In genomic region chr11:5931947-5932346, GRCm38 (mm10) we compare ENCODE assay signal across 18 mouse cellular contexts. TPM values are rescaled to one million over a fixed set of nuclear protein-coding genes. Genes with fewer than 3 reads are reported as not detected.
DNase-seq lines count a peak whose midpoint lies in the region; ATAC-seq and TF ChIP-seq lines count a peak whose summit lies in the region.
"Not testable (repeated sequence)": the region's sequence is repeated elsewhere in the genome, so short reads cannot be mapped to it uniquely, and the experiment has no call there.
"Had no signal": no experiment of that assay in that cellular context is flagged by ENCODE, and none has a peak within 500 bp of the region (broad histone marks: within the 10 kb centered on the region; RNA-seq: fewer than 3 reads in every experiment).

No protein-coding gene starts in this region.

- WGBS in forebrain, embryonic 14.5 days = 86% methylated on average over 6 of the region's 6 CpGs
- 83% methylated on average over 6 of the region's 6 CpGs for WGBS in lung, embryonic 14.5 days

- H3K36me3 ChIP-seq in forebrain, embryonic 14.5 days (ENCODE audit: control insufficient read depth, insufficient read depth, low read length); lung, embryonic 14.5 days (ENCODE audit: insufficient read depth): not testable (repeated sequence)

- not testable (repeated sequence) for H3K4me2 ChIP-seq in forebrain, embryonic 14.5 days (ENCODE audit: low read length); lung, embryonic 14.5 days

- H3K27me3 ChIP-seq in forebrain, embryonic 14.5 days (replicated peaks; ENCODE audit: control insufficient read depth, insufficient read depth, low read length); lung, embryonic 14.5 days (ENCODE audit: insufficient read depth, low read length): not testable (repeated sequence)

- not testable (repeated sequence) for H3K9ac ChIP-seq in forebrain, embryonic 14.5 days (ENCODE audit: low read length); lung, embryonic 14.5 days

- DNase-seq in CD4-positive, CD25-positive, alpha-beta regulatory T cell, adult 2 months (ENCODE audit: low read depth, low spot score) = peak; percentile 31
- not testable (repeated sequence) for DNase-seq in brain, embryonic 14.5 days (ENCODE audit: low read depth); layer of hippocampus, adult 2 months (ENCODE audit: low spot score in 2 of 2)
- peak; percentile 12 for DNase-seq in forebrain, embryonic 14.5 days (ENCODE audit: low spot score)
- peak; percentile 53 for DNase-seq in induced T-regulatory cell, adult 2 months (ENCODE audit: low read depth)
- DNase-seq in lung, embryonic 14.5 days = peak; percentile 54
- peak; percentile 29 to 74 for DNase-seq in spleen, postnatal 4 days (ENCODE audit: low spot score in 2 of 2)
- peak; percentile 16 for DNase-seq in thymus, postnatal 25 days

- not testable (repeated sequence) for H3K27ac ChIP-seq in forebrain, embryonic 14.5 days (ENCODE audit: low read depth, low read length); layer of hippocampus, adult 2 months; lung, embryonic 14.5 days (ENCODE audit: low read depth)

- not testable (repeated sequence) for H3K9me3 ChIP-seq in forebrain, embryonic 14.5 days (replicated peaks; ENCODE audit: control insufficient read depth, low read length); lung, embryonic 14.5 days (ENCODE audit: low read depth, low read length)

- peak; percentile 17; the same call in 1 of the 2 replicates for TF ChIP-seq CTCF in brain, embryonic 14.5 days (IDR thresholded peaks at IDR 0.05; ENCODE audit: borderline replicate concordance, extremely low read depth, insufficient read depth, insufficient read length)
- peak; percentile 58 for TF ChIP-seq CTCF in layer of hippocampus, adult 2 months (conservative IDR thresholded peaks at IDR 0.05)
- peak; percentile 44 for TF ChIP-seq CTCF in lung, embryonic 14.5 days (IDR thresholded peaks at IDR 0.05; ENCODE audit: low read depth)

- not testable (repeated sequence) for H3K4me1 ChIP-seq in forebrain, embryonic 14.5 days (ENCODE audit: control insufficient read depth, insufficient read depth, low read length); lung, embryonic 14.5 days (ENCODE audit: insufficient read depth)

- TF ChIP-seq POLR2A in brain, embryonic 14.5 days (IDR thresholded peaks at IDR 0.05; ENCODE audit: borderline replicate concordance, extremely low read depth, insufficient read depth, insufficient read length, poor library complexity, severe bottlenecking) = not testable (repeated sequence)

- not testable (repeated sequence) for ATAC-seq in forebrain, embryonic 14.5 days; lung, embryonic 14.5 days (ENCODE audit: insufficient read depth)

- not testable (repeated sequence) for H3K4me3 ChIP-seq in forebrain, embryonic 14.5 days (ENCODE audit: low read depth, low read length); layer of hippocampus, adult 2 months; lung, embryonic 14.5 days (ENCODE audit: low read depth, low read length)

RNA-seq across cellular contexts. Expression of gene Gck, which starts 17.9 kb away (rescaled TPM):
- polyA plus RNA-seq in brain, embryonic 14.5 days (2012; rRNA removed) = 5.9 and 6.4 TPM in 2 replicates
- 6.5 and 7.3 TPM in 2 replicates for polyA plus RNA-seq in forebrain, embryonic 14.5 days (2014; fragmentation: Nextera tagmentation; extraction: Ambion mirVana)
- total RNA-seq in layer of hippocampus, adult 2 months (2021) = 1 to 10 TPM; 2.4 to 3.3 TPM
- polyA plus RNA-seq in lung, embryonic 14.5 days (2014; fragmentation: Nextera tagmentation; extraction: Ambion mirVana) = 0.84 and 1.9 TPM in 2 replicates
- total RNA-seq: gastrocnemius, postnatal 4 days had no signal
- polyA plus RNA-seq: activated CD4-positive, CD25-positive, alpha-beta regulatory T cell, adult 4 months; macrophage had no signal

RNA-seq across cellular contexts. Expression of gene Ykt6, which starts 23.5 kb away (rescaled TPM):
- 74.7 and 106 TPM in 2 replicates for polyA plus RNA-seq in brain, embryonic 14.5 days (2012; rRNA removed)
- 46.3 and 47.5 TPM in 2 replicates for polyA plus RNA-seq in forebrain, embryonic 14.5 days (2014; fragmentation: Nextera tagmentation; extraction: Ambion mirVana)
- 10 to 100 TPM; 63.4 to 71.4 TPM for total RNA-seq in layer of hippocampus, adult 2 months (2021)
- polyA plus RNA-seq in lung, embryonic 14.5 days (2014; fragmentation: Nextera tagmentation; extraction: Ambion mirVana) = 25.0 and 26.1 TPM in 2 replicates

RNA-seq across cellular contexts. Expression of gene Myl7, which starts 33.4 kb away (rescaled TPM):
- polyA plus RNA-seq in brain, embryonic 14.5 days (2012; rRNA removed) = 0.29 and 0.38 TPM in 2 replicates
- not detected in 2 replicates for polyA plus RNA-seq in forebrain, embryonic 14.5 days (2014; fragmentation: Nextera tagmentation; extraction: Ambion mirVana)
- total RNA-seq in layer of hippocampus, adult 2 months (2021) = not detected
- 21.4 and 344 TPM in 2 replicates for polyA plus RNA-seq in lung, embryonic 14.5 days (2014; fragmentation: Nextera tagmentation; extraction: Ambion mirVana)
- total RNA-seq: adrenal gland, postnatal 36 days; gastrocnemius, postnatal 4 days; layer of hippocampus, adult 18-20 months; left cerebral cortex, adult 18-20 months had no signal
- polyA plus RNA-seq: activated CD4-positive, CD25-positive, alpha-beta regulatory T cell, adult 4 months; cortical plate, adult 2 months; forebrain, embryonic 13.5 days; hindbrain, embryonic 16.5 days; macrophage; neural tube, embryonic 14.5 days had no signal

RNA-seq across cellular contexts. Expression of gene Pold2, which starts 53.9 kb away (rescaled TPM):
- polyA plus RNA-seq in brain, embryonic 14.5 days (2012; rRNA removed) = 78.0 and 126 TPM in 2 replicates
- polyA plus RNA-seq in forebrain, embryonic 14.5 days (2014; fragmentation: Nextera tagmentation; extraction: Ambion mirVana) = 65.0 and 73.0 TPM in 2 replicates
- 10 to 100 TPM; 19.8 to 23.2 TPM for total RNA-seq in layer of hippocampus, adult 2 months (2021)
- 148 and 156 TPM in 2 replicates for polyA plus RNA-seq in lung, embryonic 14.5 days (2014; fragmentation: Nextera tagmentation; extraction: Ambion mirVana)

Comparison
In these comparisons a context has a peak if more than half of its experiments do, and no peak if none do; other contexts are left out.
1. RNA of gene Myl7, which starts 33.4 kb away (polyA plus RNA-seq): 21.4 to 344 TPM in lung, embryonic 14.5 days; 0.29 to 0.38 TPM in brain, embryonic 14.5 days and not detected in forebrain, embryonic 14.5 days; every median in the first group is over 10 times any median in the second.
2. Peak in every context shown above with its lines, with median percentiles within 50 percentile points of each other: CTCF ChIP-seq.